Mouse (Mus musculus) mature B cell (primary cell): ENCODE results near the gene Lmtk2.

Source experiments
- in situ Hi-C: fragments of 300-500 bp; cut with MboI; formaldehyde crosslinking; loops from 2 replicates; pipeline ENCODE4 v1.14.3; 2019

Gene Lmtk2

GRCm38 (mm10) chr5:144178216-144178615, 78.0 kb downstream of the Lmtk2 start:
- in situ Hi-C loops: no loop called here

GRCm38 (mm10) chr5:144181249-144181648, 81.0 kb downstream of the Lmtk2 start:
- in situ Hi-C loops: no loop called here

DNA sequence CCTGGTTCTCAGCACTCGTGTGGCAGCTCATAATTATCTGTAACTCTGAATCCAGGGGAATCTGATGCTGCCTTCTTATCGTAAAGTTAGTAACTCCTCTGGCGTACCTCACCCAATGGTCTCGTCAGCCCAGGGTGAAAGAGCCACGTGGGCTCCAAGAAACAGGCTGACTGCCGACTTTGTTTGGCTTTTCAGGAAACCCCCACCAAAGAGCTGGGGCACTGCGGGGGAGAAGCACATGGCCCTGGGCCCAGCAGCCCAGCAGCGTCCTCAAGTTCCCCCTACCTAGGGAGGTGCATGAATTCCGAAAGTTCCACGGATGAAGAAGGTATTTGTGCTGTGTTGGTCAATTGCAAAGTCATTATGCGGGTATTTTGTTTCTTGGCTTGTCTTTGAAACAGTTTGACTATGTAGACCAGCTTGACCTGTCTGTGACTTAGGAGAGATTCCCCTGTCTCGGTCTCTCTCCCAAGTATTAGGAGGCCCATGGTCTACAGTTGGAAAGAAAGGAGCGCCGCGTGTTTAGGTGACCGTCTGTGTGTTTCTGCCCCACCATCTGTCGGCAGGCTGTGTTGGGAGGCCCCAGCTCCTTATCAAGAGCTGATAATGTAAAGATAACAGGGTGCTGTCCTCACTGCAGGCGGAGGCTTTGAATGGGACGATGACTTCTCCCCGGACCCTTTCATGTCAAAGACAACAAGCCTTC, 82.5 kb downstream of the Lmtk2 start:
- in situ Hi-C loops: no loop called here

- in situ Hi-C loops: no loop called here
Observed at GRCm38 (mm10) chr5:144183248-144183559, 83.0 kb downstream of the Lmtk2 start.

DNA sequence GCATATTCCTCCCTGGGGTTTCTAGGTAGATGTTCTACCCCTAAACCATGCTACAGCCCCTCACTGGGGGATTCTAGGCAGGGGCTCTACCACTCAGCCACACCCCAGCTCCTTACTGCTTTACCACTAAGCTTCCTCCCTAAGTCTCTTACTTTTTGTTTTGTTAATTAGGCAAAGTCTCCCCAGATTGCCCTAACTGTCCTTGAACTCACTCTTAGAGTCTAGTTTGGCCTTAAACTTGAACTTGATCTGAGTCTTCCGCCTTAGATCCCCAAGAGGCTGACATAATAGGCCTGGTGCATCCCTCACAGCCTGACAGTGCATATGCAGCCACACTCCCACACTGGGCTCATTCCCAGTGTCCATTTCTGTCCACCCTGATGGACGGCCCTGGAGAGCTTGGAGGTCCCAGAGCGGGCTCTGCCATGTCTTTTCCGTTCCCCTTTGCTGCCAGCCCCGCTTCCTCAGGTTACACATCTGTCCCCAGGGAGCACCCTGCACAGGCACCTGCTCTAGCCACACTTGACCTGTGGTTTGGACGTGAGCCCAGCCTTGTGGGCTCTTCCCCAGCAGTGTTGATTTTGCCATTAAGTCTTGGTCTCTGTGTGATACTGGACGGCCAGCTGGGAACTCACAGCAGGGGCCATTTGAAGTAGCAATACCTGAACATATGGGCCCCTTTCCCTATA, 83.6 kb downstream of the Lmtk2 start:
- in situ Hi-C loops: no loop called here

DNA sequence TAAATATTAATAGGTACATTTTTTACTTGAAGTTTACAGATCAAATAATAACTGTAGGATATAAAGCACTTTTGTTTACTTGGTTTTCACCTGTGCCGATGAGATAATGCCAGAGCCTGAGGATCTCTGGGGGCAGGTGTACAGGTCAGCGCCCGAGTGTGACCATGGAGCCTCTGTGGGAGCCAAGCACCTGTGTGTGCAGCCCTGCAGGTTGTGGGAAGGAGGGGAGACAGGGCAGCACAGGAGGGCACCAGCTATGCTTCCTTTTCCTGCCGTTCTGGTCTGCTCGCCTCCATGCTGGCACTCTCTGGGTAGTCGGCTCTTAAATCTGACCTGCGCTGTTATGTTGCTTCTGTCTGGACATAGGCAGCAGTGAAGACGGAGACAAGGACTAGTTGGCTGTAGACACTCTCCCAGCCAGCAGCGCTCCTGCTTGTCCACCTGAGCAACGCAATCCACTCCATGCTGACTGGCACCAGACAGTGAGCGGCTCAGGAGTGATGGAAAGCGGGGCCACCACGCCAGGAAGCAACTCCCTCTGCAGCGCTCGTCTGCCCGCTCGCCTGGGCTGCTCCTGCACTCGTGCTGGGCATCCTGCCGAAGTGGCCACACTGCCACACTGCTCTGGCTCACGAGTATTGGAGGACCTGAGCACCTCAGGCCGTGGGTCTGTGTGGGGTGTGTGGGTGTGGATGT, 84.3 kb downstream of the Lmtk2 start:
- in situ Hi-C loops: no loop called here

DNA sequence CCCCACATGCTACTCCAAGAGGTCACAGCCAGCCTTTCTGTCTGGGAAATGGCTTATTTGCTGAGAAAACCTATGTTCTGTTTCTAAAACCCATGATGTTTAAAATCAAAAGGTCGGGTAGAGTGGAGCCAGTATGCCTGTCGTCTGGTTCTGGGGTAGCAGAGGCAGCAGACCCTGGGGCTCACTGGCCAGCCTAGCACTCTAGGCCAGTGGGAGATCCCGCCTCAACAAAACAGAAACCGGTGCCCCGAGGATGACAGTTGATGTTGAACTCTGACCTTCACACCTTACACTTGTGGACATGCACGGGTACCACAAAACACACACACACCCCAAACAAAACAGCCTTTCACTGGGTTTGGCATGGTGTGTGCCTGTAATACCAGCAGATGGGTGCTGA, 88.2 kb downstream of the Lmtk2 start:
- in situ Hi-C loops: no loop called here

DNA sequence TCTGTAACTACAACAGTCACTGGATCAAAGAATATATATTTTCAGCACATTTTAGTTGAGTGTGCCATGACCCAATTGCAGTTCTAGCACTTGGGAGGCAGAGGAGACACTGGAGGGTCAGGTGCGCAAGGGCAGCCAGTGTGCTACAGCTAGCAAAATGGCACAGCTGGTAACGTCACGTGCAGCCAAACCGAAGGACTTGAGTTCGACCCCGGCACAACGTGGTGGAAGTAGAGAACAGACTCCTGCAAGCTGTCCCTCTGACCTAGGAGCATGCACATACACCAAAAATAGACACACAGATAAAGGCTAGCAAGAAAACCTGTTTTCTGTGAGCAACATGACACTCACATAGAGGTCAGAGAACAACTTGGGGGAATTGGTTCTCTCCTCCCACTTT, 89.1 kb downstream of the Lmtk2 start:
- in situ Hi-C loops: no loop called here

GRCm38 (mm10) chr5:144189950-144190583, 89.8 kb downstream of the Lmtk2 start, which contains the start of gene Bhlha15:
Gene Bhlha15 (plus strand): TSS chr5:144190286.
- in situ Hi-C loops: no loop called here

- in situ Hi-C loops: no loop called here
Observed at GRCm38 (mm10) chr5:144191026-144191425, 90.8 kb downstream of the Lmtk2 start.

DNA sequence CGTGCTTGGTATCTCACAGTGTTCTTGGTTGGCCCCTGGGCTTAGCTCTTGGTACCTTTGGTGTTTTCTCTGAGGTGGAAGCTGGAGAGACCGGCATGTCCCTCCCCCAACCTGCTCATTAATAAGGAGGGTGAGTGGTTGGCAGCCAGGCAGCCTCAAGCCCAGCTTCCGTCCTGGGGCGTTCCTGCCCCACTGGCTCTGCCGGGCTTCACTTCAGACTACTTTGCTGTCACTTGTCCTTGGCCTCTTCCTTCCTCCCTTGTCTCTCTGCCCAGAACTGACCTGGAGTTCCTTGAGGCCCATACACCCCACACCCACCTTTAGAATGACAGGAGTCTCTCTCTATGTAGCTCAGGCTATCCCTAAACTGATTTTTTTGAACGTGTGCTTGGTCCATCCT, 92.4 kb downstream of the Lmtk2 start:
- in situ Hi-C loops: no loop called here

- in situ Hi-C loops: no loop called here
Observed at GRCm38 (mm10) chr5:144194416-144194815, 94.2 kb downstream of the Lmtk2 start.

DNA sequence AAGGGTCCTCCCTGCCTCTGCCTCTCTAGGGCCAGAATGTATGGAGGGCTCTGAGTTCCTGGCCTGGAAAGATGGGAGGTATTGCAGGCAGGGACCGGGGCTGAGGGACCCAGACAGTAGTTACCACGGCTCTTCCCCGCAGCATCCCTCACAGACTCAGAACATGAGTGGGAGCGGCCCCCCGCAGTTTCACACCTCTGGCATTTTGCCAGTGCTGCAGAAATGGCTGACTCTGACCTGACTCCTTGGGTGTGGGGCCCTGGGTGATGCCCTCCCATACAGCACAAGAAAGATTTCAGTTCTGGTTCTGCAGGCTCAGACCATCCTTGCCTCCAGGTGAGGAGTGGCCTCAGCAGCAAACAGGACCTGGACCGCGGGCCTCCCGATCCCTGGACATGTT, 95.3 kb downstream of the Lmtk2 start:
- in situ Hi-C loops: no loop called here

DNA sequence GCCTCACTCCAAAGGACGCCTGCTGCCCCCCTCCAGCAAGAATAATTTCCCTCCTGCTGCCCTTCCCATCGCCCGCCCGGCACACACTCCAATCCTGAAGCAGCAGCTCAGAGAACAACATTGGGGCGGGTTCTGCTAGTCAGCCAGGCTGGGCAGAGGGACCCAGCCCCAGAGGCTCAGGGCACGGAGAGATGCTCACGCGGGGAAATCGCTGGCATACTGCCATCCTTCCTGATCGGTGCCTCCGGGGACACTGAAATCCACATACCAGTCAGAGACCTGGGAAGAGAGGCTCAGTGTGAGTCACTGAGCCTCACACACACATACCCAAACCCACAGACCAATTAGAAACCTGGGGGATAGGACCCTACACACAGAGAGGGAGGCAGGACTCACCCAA, 100.4 kb downstream of the Lmtk2 start:
- in situ Hi-C loops: no loop called here

DNA sequence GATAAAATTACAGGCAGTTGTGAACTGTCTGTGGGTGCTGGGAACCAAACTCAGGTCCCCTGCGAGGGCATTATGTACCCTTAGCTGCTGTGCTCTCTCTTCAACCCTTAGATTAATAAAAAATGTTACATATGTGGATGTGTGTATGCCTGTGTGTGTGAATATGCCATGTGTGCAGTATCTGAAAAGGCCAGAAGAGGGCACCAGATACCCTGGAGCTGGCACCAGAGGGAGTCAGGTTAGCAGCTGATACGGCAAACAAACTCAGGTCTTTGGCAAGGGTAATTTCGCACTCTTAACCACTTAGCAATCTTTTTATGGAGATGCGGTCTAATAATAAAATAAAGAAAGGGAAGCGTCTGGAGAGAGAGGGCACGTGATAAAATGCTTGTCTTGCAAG, 102.2 kb downstream of the Lmtk2 start:
- in situ Hi-C loops: no loop called here

DNA sequence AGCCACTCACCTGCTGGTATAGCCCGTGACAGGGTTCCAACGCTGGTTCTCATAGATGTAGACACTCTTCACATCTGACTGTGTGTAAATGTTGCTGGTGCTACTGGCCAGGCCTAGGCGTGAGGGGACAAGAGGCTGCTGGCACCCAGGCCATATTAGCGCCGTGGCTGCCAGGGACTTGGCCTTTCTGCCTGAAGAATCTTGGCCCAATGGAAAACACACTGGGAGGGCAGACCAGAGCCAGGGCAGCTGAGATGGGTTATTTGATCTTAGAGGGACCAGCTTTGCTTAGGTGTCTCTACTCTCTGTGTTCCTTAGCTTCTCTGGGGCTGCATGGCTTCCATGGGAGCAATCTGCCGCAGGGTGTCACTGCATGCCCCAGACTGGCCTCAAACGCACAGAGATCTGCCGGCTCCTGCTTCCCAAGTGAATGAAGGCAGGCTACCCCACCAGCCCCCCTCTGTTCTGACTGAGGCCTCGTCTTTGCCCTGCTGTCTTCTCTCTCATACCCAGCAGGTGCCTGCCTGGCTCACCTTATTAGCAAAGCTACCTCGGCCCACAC, 103.2 kb downstream of the Lmtk2 start:
- in situ Hi-C loops: no loop called here

GRCm38 (mm10) chr5:144204303-144204702, 104.1 kb downstream of the Lmtk2 start:
- in situ Hi-C loops: no loop called here

DNA sequence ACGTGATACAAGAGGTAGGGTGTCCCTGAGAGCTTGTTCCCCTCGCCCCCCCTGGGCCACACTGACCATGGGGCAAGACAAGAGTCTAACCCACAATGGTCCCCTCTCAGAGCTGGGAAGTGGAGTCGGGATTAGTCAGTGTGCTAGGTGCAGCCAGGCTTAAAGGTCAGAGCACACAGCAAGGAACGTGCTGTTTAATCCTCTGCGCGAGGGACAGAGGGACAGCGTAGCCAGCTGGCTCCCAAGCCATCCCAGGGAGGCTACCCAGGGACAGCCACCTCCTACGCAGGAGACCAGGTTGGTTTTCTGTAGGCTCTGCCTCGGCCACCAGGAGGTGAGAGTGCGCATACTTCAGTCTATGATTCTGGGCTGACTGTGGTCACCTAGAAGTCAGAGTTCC, 104.7 kb downstream of the Lmtk2 start:
- in situ Hi-C loops: no loop called here

- in situ Hi-C loops: no loop called here
Observed at GRCm38 (mm10) chr5:144206069-144206468, 105.8 kb downstream of the Lmtk2 start.

GRCm38 (mm10) chr5:144207478-144207877, 107.2 kb downstream of the Lmtk2 start:
- in situ Hi-C loops: no loop called here

DNA sequence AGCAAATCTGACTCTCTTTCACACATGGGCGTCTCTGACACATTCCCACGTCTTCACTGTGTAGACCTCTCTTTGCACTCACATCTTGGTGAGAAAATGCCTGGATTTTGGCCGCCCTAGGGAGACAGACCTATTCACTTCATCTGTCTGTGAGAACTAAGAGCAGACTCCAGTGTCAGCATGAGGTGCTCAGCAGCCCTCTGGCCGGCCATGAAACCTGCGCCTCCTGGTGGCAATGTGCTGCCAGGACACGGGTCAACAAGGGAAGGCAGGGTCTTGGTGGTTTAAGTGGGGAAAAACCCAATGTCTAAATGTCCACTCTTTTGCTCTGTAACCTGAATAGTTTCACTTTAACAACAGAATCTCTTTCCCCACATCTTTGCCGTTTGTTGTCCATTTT, 114.2 kb downstream of the Lmtk2 start:
- in situ Hi-C loops: no loop called here

DNA sequence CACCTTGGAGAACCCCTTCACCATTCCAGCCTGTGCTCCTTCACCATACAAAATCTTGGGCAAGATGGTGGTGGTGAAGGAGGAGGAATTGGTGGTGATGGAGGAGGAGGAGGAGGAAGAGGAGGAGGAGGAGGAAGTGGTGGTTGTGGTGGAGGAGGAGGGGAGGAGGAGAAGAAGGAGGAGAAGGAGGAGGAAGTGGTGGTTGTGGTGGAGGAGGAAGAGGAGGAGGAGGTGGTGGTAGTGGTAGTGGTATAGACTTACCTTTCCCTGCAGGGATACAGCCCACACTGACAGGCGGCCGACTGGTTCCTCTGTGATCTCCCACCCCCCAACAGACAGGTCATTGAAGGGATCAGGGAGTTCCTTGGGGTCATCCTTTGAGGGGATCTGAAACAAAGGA, 115.8 kb downstream of the Lmtk2 start:
- in situ Hi-C loops: no loop called here
